Mouse (Mus musculus) liver, postnatal 0 days (tissue): ENCODE measurements around the gene Tma16.
A peak's percentile ranks its signal among the peaks of the same experiment; 100 is the strongest.

Experiments
- CTCF ChIP-seq: sonication (generic); IDR thresholded peaks from 2 replicates; pipeline ENCODE4 v1.5.1; 2016; ENCODE audit warnings: antibody characterized with exemption, low read depth
- EP300 ChIP-seq: IDR thresholded peaks from 2 replicates; pipeline ENCODE4 v1.6.1; 2016; ENCODE audit warnings: antibody characterized with exemption, low read depth, mild to moderate bottlenecking

DNA sequence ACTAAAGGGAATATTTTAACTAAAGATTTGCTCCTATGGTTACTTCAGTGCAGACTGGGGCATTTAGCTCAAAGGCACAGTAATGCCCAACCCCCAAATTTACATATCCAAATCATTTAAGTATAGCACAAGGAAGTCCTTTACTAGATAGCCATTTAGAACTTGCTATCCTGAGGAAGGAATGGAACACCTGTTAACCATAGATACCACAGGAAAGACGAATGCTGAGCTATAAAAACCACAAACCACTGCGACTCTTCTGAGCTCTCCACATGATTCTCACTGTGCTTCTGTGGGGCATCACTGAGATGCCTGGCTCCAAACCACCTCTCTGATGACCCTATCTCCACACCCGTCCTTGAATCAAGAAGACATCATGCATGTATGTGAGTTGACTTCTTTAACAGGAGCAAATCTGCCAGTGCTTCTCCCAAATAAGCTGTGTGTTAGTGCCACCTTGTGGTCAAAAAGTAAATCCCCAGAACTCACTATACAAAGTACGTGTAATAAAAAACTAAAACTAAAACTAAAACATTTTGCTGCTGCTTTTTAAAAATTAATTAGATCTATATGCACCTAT is 10.8 kb upstream of the Tma16 start:
- TF ChIP-seq CTCF (peak; percentile 73), EP300 (no peak)
